Mouse (Mus musculus) myocyte (in vitro differentiated cells): ENCODE data around the gene Hbq1a.

ENCODE experiments used
- MYOG ChIP-seq, 3 experiments: IDR thresholded peaks; one replicate each; pipeline ENCODE4 v1.6.1; 2011; ENCODE audit warnings: control low read depth in 2 of 3, low read depth in 2 of 3, mild to moderate bottlenecking in 2 of 3; ENCODE audit not compliant: insufficient read length in 2 of 3, control insufficient read depth in 1 of 3, insufficient read depth in 1 of 3
- POLR2A ChIP-seq: IDR thresholded peaks from one replicate; pipeline ENCODE4 v1.6.1; 2011; ENCODE audit warnings: low read depth, mild to moderate bottlenecking, control low read depth, moderate library complexity; ENCODE audit not compliant: insufficient read length

DNA sequence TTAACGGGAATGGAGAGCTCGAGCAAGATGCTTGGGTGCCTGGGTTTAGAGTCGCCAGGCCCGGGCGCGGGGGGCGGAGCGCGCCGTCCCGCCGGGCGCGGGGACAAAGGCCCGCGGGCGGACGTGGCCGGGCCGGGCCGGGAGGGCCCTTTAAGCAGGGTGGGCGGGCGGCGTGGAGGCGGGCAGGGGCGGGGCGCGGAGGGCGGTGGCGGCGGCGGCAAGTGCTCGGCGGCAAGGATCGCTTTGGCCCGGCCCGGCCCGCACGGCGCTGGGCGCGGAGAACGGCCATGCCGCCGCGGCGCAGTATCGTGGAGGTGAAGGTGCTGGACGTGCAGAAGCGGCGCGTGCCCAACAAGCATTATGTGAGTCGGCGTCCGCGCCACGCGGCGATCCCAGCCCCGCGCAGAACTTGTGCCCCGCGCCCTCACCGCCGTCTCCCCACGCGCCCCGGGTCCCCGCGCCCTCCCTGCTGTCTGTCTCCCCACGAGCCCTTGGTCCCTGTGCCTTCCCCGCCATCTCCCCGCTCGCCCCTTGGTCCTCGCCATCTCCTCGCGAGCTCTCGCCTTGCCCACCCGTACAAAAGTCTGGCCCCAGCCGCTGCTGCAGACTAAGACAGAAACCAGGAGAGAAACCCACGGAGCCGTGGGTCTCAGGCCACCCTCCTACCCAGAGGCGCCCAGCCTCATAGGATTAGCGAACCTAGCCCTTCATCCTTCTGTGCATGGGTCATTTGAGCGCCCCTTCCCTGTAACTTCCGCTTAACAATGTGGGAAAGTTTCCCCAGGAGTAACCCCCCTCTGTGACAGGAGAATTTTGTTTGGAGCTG is 48.0 kb downstream of the Hbq1a start, which contains the start of gene Sh3pxd2b:
- TF ChIP-seq POLR2A (peak; percentile 99), MYOG (IDR thresholded peaks at IDR 0.05; ENCODE audit: control insufficient read depth in 1 of 3, insufficient read depth in 1 of 3, insufficient read length in 2 of 3, low read depth in 2 of 3) (no peak)
